Mouse (Mus musculus) adrenal gland, postnatal 4 days (tissue): ENCODE data around the gene Myt1. TPM values are rescaled to one million over a fixed set of nuclear protein-coding genes. Genes with fewer than 3 reads are reported as not detected.

Experiments
- DNase-seq, 2 experiments: peaks; one replicate each; pipeline ENCODE4 v3.0.0; 2021 to 2022; ENCODE audit warnings: low spot score in 2 of 2, mixed read lengths in 2 of 2
- long read RNA-seq, 2 experiments: library from polyadenylated mRNA; stranded (forward); transcript quantifications; one replicate each; pipeline ENCODE4 v2.0.0; 2021
- total RNA-seq, 2 experiments: library from RNA; stranded (reverse); gene quantifications; 2 replicates each; pipeline ENCODE4 v1.2.3; 2021

The Myt1 gene
- 10 to 100 TPM; 14.7 TPM for total RNA-seq
- long read RNA-seq, experiment 1, partial matches to known transcripts: 0 of 1 reads
- long read RNA-seq, experiment 1, other reads (novel, unspliced or antisense): 1 of 1 reads
- long read RNA-seq, experiment 2, partial matches to known transcripts: 3 of 4 reads
- long read RNA-seq, experiment 2, other reads (novel, unspliced or antisense): 1 of 4 reads

DNA sequence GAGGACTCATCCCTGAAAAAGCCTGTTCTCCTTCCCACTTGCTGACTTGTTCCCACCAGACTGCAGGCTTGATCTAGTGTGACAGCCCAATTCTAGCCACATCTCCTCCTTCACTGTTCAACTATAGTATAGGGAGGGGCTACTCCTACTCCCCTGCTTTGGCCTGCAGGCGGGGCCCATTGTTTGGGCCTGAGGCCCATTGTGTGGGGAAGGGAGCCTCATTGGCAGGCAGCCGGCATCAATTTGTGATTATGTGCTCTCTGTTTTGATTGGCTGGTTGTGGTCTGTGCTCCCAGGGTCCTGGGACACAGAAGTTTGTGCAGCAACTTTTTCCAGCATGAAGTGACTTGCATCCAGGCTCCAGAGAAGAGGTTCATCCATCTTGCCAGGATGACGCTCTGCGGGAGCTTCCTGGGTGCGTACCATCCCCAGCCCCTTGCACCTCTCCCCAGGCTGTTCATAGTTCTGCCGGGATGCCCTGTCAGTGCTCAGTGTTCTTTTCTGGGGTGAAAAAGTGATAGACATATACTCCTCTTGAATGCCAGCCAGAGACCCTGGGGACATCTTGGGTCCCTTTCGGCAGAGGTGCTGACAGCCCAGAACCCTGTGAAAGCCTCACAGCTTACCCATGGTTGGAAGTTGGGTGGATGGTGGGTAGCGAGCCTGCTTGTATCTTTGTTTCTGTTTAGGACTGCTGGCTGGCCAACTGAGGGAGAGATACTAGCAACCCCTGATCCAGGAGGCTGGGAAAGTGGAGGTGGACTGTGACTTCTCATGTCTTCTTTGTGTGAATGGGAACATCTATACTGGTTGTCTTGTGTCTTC lies at the start of gene Myt1:
TSS of gene Myt1 (plus strand) at position 327 of the 825 bp plus-strand sequence.
- no peak for DNase-seq

GRCm38 (mm10) chr2:181713749-181714148 lies 49.4 kb upstream of the Myt1 start:
- DNase-seq: no peak

GRCm38 (mm10) chr2:181714903-181715326 lies 48.2 kb upstream of the Myt1 start, which contains the start of gene Oprl1:
TSS of gene Oprl1 (plus strand) at chr2:181715016.
- no peak for DNase-seq

GRCm38 (mm10) chr2:181715382-181715781 lies 47.8 kb upstream of the Myt1 start:
- no peak for DNase-seq

- DNase-seq: no peak
These were observed 46.1 kb upstream of the Myt1 start for GRCm38 (mm10) chr2:181716991-181717390.

GRCm38 (mm10) chr2:181720061-181720460 lies 43.1 kb upstream of the Myt1 start:
- DNase-seq: no peak

- no peak for DNase-seq
These were observed 41.9 kb upstream of the Myt1 start for GRCm38 (mm10) chr2:181721200-181721599.

GRCm38 (mm10) chr2:181722213-181722612 lies 40.9 kb upstream of the Myt1 start:
- peak in 1 of 2 experiments; percentile 7 for DNase-seq

- DNase-seq: no peak
These were observed 35.4 kb upstream of the Myt1 start for GRCm38 (mm10) chr2:181727659-181728262.

DNA sequence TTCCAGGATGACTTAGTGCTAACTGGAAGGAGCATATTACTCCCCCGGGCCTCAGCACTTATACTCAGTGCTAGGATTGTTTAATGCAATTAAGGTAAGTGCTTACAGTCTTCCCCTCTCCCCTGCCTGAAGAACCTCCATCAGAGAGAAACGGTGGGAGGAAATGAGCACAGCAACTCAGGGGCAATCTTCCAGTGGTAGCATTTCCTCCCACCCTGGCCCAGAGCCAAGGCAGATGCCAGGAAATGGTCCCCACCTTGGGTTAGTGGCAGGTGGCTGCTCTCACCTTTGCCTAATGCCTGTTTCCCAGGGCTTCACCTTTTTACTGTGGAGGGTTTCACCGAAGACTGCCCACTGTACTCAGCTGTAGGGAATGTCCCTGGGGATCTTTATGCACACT lies 33.1 kb upstream of the Myt1 start:
- no peak for DNase-seq

DNA sequence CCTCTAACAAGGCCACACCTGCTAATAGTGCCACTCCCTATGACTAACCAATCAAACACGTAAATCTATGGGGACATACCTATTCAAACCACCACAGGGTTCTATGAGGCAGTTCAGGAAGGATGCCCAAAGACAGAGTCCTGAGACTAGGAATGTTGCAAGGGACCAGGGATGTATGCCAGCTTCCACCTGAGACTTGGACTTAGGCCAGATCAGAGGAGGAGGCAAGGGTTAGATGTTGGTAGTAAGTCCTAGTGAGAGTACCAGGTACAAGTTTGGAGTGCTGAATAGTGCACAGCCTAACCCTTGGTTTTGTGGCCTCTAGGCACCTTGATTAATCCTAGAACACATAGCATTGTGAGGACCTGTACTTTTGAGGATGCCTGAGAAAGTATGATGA lies 10.5 kb upstream of the Myt1 start:
- DNase-seq: no peak

- DNase-seq: no peak
These were observed 4.9 kb upstream of the Myt1 start for GRCm38 (mm10) chr2:181758147-181758725.

DNA sequence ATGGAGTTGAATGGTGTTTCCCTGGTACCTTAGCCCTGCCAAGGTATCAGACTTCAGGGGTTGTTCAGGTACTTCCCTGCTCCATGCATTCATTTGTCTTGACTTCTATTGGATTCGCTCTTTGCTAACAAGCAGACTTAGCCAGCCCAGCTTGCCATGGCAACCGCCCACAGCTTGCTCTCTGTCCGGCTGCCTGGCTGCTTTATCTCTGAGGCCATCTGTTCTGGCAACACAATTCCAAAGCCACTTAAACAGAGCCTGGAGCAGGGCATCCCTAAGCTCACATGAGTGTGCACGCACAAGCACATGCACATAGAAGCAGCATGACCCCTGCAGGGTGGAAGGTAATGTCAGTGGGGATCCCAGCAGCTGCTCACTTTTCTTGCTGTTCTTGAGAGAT lies 4.1 kb upstream of the Myt1 start:
- no peak for DNase-seq

DNA sequence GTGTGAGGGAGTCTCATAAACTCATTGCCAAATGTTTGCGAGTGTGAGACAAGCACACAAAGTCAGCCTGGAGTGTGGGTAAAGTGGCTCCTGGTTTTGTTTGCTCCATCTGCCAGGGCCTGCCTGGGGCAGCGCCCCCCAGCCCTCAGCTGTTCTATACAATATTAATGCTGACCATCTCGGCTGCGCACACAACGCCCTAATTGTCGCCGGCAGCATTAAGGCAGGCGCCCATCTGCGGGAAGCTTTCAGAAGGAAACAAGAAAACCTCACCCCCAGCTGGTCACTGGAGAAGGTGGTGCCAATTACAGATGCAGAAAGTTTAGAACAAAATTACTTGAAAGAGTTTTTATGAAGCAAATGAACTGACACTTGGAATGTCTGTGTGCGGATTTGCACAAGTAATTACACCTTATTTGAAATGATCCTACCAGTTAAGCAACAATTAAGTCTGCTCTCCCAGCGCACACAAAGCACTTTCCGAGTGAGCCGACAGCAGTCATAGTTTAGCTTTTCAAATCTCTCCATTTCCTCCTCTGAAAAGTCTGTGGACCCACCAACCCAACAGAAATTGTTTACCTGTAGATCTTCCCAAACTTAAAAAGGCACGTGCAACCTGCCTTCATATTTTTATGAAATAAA lies 875 bp downstream of the Myt1 start:
- DNase-seq: no peak

DNA sequence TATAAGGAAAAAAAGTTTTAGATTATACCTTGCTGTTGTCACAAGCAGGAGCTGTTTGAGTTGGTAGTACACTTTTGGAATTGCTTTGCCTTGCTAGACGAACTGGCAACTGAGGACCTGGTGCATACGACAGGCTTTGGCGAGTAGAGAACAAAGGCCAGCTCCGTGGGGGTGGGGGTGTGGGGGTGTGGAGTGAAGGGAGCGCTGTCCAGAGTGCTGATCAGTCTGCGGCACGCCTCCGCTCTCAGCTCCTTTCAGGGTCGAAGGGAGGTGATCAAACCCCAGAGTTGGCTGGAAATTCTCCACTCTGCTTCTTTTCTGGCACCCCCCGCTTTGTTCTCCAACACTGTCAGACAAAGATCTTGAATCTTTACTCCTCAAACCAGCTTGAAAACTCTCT lies 1.5 kb downstream of the Myt1 start:
- DNase-seq: no peak

GRCm38 (mm10) chr2:181765251-181765650 lies 2.1 kb downstream of the Myt1 start:
- no peak for DNase-seq

DNA sequence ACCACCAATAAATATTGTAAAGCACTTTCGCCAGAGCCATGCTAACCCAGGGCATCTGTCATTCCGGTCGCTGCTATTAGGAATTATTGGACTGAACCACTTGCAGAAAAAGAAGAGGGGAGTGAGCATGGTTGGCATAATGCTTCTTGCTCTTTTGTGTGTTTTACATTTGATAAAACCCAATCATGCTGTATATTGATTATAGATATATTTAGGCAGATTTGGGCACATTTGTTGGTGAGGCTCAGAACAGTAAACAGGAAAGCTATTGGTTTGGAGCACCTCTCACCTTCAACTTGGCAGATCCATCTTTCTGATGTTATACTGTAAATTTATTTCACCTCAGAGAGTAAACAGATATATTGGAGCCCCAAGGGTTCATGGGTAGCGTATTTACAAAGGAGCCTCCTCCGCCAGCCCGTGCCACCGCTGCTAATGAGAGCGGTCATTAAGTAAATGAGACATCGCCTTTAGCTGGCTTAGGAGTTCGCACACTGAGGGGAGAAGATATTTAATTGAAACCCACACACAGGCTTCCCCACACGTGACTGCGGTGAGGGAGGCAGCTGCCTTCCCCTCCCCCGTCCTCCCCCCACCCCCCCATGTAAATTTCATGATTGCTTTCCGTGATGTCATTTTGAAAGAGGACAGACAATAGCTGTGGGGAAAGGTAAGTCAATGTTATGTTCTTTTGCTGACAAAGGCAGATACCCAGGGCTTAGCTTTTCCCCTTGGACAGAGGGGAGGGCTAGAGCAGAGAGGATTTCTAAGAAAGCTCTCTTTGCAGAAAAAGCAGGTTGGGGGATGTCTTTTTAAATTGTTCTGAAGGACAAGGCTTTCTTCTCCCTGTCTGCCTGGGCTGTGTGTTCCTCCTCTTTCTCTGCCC lies 3.8 kb downstream of the Myt1 start:
- DNase-seq: no peak

- no peak for DNase-seq
These were observed 5.3 kb downstream of the Myt1 start for GRCm38 (mm10) chr2:181768451-181768850.

DNA sequence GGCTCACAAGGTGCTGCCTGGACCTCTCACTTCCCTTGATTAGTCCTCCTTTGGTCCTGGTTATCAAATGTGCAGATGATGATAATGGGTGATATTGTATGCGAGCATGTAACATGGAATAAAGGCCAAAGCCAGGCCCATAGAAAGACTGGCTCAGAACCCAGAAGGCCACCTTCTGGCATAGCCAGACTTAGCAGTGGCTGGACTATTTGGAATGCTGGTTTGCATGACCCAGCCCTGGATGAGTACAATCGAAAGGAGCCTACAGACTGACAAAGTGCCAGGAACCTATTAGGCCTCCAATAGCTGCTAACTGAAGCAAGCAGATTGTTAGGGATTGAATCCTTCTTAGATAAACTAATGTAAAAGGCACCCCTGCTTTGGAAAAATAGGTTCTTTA lies 6.3 kb downstream of the Myt1 start:
- DNase-seq: no peak

DNA sequence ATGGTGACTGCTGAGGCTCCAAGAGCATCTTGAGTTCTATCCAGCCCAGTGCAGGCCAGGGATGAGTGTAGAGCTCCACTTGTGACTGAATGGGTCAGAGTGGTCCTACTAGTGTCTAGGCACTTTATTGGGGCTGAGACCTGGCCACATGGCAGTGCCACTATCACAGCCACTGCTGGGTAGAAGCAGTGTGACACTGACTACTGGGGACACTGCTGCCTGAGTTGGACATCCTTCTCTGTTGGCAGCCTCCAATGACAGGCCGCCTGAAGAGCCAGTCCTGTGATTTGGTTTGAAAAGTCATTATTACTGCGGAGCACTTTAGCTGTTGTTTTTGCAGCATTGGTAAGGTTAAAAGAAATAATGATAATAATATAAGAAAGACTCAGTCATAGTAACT lies 10.1 kb downstream of the Myt1 start:
- DNase-seq: no peak
